Mouse (Mus musculus): ENCODE data around the gene Rapgef4. TPM values are rescaled to one million over a fixed set of nuclear protein-coding genes. Genes with fewer than 3 reads are reported as not detected.

Rapgef4 gene
- polyA plus RNA-seq, 1 experiment from 2014 or later = 11.9 TPM

DNA sequence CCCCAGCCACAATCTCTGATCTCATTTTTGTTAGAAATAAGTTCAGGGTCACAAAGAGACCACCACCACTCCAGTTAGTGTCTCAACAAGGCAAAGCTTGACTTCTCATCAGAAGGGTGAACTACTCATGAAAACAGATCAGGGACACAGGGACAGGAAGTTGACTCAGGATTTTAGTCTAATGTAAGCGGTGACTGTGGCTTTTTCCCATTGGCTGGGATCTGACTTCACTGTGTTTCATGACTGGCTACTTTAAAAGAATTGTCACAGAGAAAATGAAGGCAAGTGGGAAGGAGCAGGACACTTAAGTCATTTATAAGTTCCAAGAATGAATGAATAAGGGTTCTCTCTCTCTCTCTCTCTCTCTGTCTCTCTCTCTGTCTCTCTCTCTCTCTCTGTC, 45.5 kb downstream of the Rapgef4 start:
- ATAC-seq (ENCODE audit: insufficient read depth, low FRiP score, low TSS enrichment) (no peak), DNase-seq (ENCODE audit: low spot score) (no peak)
- Histone ChIP-seq H3K36me3 (ENCODE audit: control insufficient read depth, insufficient read depth, low read length) (no peaks in the 10 kb centered on the region), H3K4me2 (ENCODE audit: low read depth) (no peak overlapping the region), H3K9me3 (ENCODE audit: control insufficient read depth, low read length) (no peaks in the 10 kb centered on the region), H3K4me3 (ENCODE audit: low read depth, low read length) (no peak overlapping the region), H3K9ac (ENCODE audit: low read length) (no peak overlapping the region), H3K27ac (ENCODE audit: low read depth, low read length) (no peak overlapping the region), H3K27me3 (ENCODE audit: control insufficient read depth, insufficient read depth, low read length) (no peaks in the 10 kb centered on the region), H3K4me1 (ENCODE audit: control insufficient read depth, insufficient read depth, low read length) (no peaks in the 10 kb centered on the region)
- 87% methylated on average over 1 of the region's 1 CpGs for WGBS

DNA sequence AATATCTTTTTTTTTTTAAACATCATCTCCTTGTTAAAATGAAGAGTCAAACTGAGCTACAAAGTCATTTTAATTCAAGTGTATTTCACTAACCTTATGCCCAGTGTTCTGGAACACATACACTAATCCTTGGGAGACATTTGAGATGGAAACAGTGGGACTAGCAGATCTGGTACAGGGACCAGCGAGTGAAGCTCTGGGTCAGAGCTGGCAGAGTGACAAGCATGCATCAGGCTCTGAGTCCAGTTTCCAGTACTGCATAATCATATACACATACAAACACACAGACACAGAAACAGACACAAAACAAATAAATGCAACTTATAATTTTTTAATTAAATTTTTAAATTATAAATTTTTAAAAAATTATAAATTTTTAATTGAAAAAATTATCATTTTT, 48.0 kb downstream of the Rapgef4 start:
- WGBS = 76% methylated on average over 1 of the region's 1 CpGs
- no peaks in the 10 kb centered on the region for H3K27me3 ChIP-seq (ENCODE audit: control insufficient read depth, insufficient read depth, low read length)

DNA sequence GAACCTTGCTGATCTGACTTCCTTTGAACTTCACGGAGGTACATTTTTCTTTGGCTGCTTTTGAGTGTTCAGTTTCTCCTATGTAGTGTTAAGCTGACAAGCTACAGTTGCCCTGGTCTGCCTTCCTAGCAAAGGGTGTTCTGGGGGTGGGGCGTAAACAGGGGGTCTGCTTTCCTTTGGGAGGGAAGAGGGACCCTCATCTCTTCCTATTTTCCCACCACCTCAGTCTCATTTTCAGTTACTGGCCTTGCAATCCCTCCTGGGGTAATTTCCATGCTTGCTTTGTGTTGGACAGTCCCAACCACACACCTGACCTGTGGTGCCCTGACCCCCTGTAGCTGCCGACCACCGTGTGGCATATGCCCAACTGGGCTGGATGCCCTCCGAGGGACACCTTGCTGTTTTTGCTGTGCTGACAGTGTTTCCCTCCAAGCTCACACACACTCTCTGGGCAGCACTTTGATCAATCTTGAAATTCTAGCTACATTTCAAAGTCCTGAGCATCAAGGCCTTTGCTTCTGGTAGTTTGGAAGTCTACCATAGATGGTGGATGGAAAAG, 48.6 kb downstream of the Rapgef4 start:
- no peak for ATAC-seq (ENCODE audit: insufficient read depth, low FRiP score, low TSS enrichment)
- DNase-seq (ENCODE audit: low spot score) = no peak

More for the DNA sequence above, 48.0 kb downstream of the Rapgef4 start:
- ATAC-seq (ENCODE audit: insufficient read depth, low FRiP score, low TSS enrichment) (no peak), DNase-seq (ENCODE audit: low spot score) (no peak)
- Histone ChIP-seq H3K27ac (ENCODE audit: low read depth, low read length) (no peak overlapping the region), H3K4me1 (ENCODE audit: control insufficient read depth, insufficient read depth, low read length) (no peaks in the 10 kb centered on the region), H3K4me3 (ENCODE audit: low read depth, low read length) (no peak overlapping the region), H3K4me2 (ENCODE audit: low read depth) (no peak overlapping the region), H3K9me3 (ENCODE audit: control insufficient read depth, low read length) (no peaks in the 10 kb centered on the region), H3K36me3 (ENCODE audit: control insufficient read depth, insufficient read depth, low read length) (no peaks in the 10 kb centered on the region), H3K9ac (ENCODE audit: low read length) (no peak overlapping the region)

DNA sequence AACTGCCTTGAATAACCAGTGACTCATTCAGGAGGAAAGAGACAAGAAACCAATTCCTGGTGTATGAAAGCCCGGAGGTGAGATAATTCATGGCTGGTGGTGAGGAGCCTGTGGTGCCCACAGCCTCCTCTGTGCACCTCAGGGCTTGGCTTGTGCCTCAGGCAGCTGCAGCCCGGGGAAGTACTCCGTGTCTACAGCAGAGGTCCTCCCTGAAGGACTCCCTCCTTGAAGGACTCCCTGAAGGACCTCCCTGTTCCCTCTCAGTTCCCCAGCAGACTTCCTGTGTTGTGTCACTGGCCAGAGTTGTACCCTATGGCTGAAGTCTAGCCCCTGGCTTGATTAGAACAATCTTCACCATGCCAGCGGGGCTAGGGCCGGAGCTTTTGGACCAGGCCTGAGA, 50.7 kb downstream of the Rapgef4 start:
- H3K36me3 ChIP-seq (ENCODE audit: control insufficient read depth, insufficient read depth, low read length) = no peaks in the 10 kb centered on the region
- no peak for ATAC-seq (ENCODE audit: insufficient read depth, low FRiP score, low TSS enrichment)
- H3K4me3 ChIP-seq (ENCODE audit: low read depth, low read length) = no peak overlapping the region
- H3K27ac ChIP-seq (ENCODE audit: low read depth, low read length) = no peak overlapping the region
- H3K9me3 ChIP-seq (ENCODE audit: control insufficient read depth, low read length) = no peaks in the 10 kb centered on the region
- no peak overlapping the region for H3K9ac ChIP-seq (ENCODE audit: low read length)
- no peaks in the 10 kb centered on the region for H3K27me3 ChIP-seq (ENCODE audit: control insufficient read depth, insufficient read depth, low read length)
- no peaks in the 10 kb centered on the region for H3K4me1 ChIP-seq (ENCODE audit: control insufficient read depth, insufficient read depth, low read length)
- DNase-seq (ENCODE audit: low spot score) = no peak
- 85% methylated on average over 5 of the region's 5 CpGs for WGBS
- no peak overlapping the region for H3K4me2 ChIP-seq (ENCODE audit: low read depth)

More for the DNA sequence above, 48.6 kb downstream of the Rapgef4 start:
- no peaks in the 10 kb centered on the region for H3K9me3 ChIP-seq (ENCODE audit: control insufficient read depth, low read length)
- no peaks in the 10 kb centered on the region for H3K27me3 ChIP-seq (ENCODE audit: control insufficient read depth, insufficient read depth, low read length)
- H3K4me2 ChIP-seq (ENCODE audit: low read depth) = no peak overlapping the region
- H3K27ac ChIP-seq (ENCODE audit: low read depth, low read length) = no peak overlapping the region
- H3K36me3 ChIP-seq (ENCODE audit: control insufficient read depth, insufficient read depth, low read length) = no peaks in the 10 kb centered on the region
- H3K9ac ChIP-seq (ENCODE audit: low read length) = no peak overlapping the region
- 85% methylated on average over 5 of the region's 5 CpGs for WGBS
- H3K4me1 ChIP-seq (ENCODE audit: control insufficient read depth, insufficient read depth, low read length) = no peaks in the 10 kb centered on the region
- no peak overlapping the region for H3K4me3 ChIP-seq (ENCODE audit: low read depth, low read length)

DNA sequence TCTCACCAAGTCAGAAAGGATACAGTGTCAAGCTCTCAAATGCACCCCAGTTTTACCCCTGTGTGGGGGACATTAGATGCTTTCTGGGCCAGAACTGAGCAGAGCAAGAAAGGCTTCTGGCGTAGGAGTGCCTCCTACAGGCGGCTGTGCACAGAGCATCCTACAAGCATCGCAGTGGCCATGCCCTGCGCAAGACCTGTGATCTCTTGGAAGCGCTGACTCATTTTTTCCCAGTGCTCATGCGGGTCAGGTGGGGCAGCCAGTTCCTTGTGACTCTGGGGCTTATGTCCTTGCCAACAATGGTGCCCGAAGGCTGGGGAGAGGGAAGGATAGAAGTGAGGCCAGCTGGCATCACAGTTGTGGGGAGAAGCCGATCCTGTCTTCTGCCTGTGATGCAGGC, 54.6 kb downstream of the Rapgef4 start:
- Histone ChIP-seq H3K4me2 (ENCODE audit: low read depth) (no peak overlapping the region), H3K4me3 (ENCODE audit: low read depth, low read length) (no peak overlapping the region), H3K4me1 (ENCODE audit: control insufficient read depth, insufficient read depth, low read length) (0 out of 2 replicates have a peak, but pooled peaks cover 7% of the 10 kb centered on the region), H3K27me3 (ENCODE audit: control insufficient read depth, insufficient read depth, low read length) (no peaks in the 10 kb centered on the region), H3K27ac (ENCODE audit: low read depth, low read length) (no peak overlapping the region), H3K36me3 (ENCODE audit: control insufficient read depth, insufficient read depth, low read length) (no peaks in the 10 kb centered on the region), H3K9me3 (ENCODE audit: control insufficient read depth, low read length) (no peaks in the 10 kb centered on the region), H3K9ac (ENCODE audit: low read length) (no peak overlapping the region)
- DNase-seq (ENCODE audit: low spot score) (no peak), ATAC-seq (ENCODE audit: insufficient read depth, low FRiP score, low TSS enrichment) (no peak)
- WGBS = 54% methylated on average over 8 of the region's 8 CpGs

DNA sequence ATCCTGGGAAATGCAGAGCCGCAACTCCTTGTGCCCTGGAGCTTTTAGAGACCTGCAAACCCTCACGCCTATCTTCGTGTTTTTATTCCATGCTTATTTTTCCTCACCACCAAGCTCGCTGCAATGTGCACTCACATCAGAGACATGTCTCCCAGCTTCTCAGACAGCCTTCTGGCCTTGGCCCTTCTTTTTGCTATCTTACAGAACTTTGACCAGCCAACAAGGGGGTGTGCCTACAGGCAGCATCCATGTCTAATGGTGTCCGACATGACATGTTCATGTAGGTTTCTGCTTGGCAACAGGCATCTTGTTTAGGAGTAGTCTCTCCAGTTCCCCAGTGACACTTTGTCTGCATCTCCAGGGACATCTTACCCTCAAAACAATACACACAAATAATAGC, 56.3 kb downstream of the Rapgef4 start:
- Histone ChIP-seq H3K4me3 (ENCODE audit: low read depth, low read length) (no peak overlapping the region), H3K36me3 (ENCODE audit: control insufficient read depth, insufficient read depth, low read length) (no peaks in the 10 kb centered on the region), H3K27ac (ENCODE audit: low read depth, low read length) (no peak overlapping the region), H3K9me3 (ENCODE audit: control insufficient read depth, low read length) (no peaks in the 10 kb centered on the region), H3K27me3 (ENCODE audit: control insufficient read depth, insufficient read depth, low read length) (no peaks in the 10 kb centered on the region), H3K4me2 (ENCODE audit: low read depth) (no peak overlapping the region), H3K4me1 (ENCODE audit: control insufficient read depth, insufficient read depth, low read length) (0 out of 2 replicates have a peak, but pooled peaks cover 7% of the 10 kb centered on the region), H3K9ac (ENCODE audit: low read length) (no peak overlapping the region)
- no peak for DNase-seq (ENCODE audit: low spot score)
- ATAC-seq (ENCODE audit: insufficient read depth, low FRiP score, low TSS enrichment) = no peak
- WGBS = 85% methylated on average over 5 of the region's 5 CpGs

DNA sequence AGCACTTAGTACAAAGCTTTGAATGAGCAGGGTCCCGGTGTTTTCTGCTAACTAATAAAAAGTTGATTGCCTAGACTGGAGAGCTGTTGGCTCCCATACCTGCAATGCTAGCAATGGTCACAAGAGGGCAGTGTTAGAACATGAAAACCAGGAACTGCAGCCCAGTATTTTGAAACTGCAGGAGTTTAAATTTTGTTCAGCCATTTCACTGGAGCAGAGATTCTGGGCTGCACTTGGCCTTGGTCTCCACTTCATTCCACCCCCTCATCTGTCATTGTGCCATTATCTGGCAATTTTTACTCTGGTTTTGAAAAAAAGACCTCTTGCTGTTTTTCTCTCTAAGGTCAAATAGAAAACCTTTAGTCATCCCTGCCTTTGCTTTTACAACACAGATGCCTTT, 57.2 kb downstream of the Rapgef4 start:
- Histone ChIP-seq H3K27ac (ENCODE audit: low read depth, low read length) (no peak overlapping the region), H3K4me3 (ENCODE audit: low read depth, low read length) (no peak overlapping the region), H3K4me2 (ENCODE audit: low read depth) (no peak overlapping the region), H3K9me3 (ENCODE audit: control insufficient read depth, low read length) (no peaks in the 10 kb centered on the region), H3K36me3 (ENCODE audit: control insufficient read depth, insufficient read depth, low read length) (no peaks in the 10 kb centered on the region), H3K9ac (ENCODE audit: low read length) (no peak overlapping the region), H3K27me3 (ENCODE audit: control insufficient read depth, insufficient read depth, low read length) (no peaks in the 10 kb centered on the region), H3K4me1 (ENCODE audit: control insufficient read depth, insufficient read depth, low read length) (0 out of 2 replicates have a peak, but pooled peaks cover 7% of the 10 kb centered on the region)
- ATAC-seq (ENCODE audit: insufficient read depth, low FRiP score, low TSS enrichment) (no peak), DNase-seq (ENCODE audit: low spot score) (peak; percentile 78)
- WGBS = 19% methylated on average over 1 of the region's 1 CpGs

DNA sequence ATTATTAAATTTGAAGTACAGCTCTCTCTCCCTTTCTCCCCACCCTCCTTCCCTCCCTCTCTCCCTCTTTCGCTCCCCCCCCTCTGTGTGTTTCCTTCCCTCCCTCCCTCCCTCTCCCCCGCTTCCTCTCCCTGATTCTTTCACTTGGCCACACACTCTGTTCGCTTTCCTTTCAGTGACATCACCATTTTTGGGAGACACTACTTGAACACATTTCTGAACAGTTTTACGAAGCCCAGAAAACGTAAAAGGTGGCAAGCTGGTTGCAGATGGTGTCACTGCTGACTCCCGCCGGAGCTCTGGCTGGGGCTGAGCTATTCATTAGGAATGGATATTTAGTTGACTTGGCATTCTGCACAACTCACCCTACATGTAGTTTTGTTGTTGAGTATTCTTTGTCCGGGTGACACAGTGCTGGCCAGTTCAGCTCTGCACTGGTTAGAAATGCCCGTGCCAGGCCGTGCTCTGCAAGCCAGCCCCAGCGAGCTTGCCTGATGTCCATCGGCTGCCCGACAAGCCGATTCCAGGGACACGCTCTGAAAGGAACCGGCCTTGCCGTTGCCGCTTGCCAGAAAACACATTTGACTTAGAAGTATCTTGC, 57.7 kb downstream of the Rapgef4 start:
- Histone ChIP-seq H3K4me2 (ENCODE audit: low read depth) (peak overlapping the region; percentile 5; the same call in 1 of the 2 replicates), H3K4me1 (ENCODE audit: control insufficient read depth, insufficient read depth, low read length) (0 out of 2 replicates have a peak, but pooled peaks cover 7% of the 10 kb centered on the region), H3K9me3 (ENCODE audit: control insufficient read depth, low read length) (no peaks in the 10 kb centered on the region), H3K27ac (ENCODE audit: low read depth, low read length) (no peak overlapping the region), H3K4me3 (ENCODE audit: low read depth, low read length) (no peak overlapping the region), H3K36me3 (ENCODE audit: control insufficient read depth, insufficient read depth, low read length) (no peaks in the 10 kb centered on the region), H3K9ac (ENCODE audit: low read length) (peak overlapping the region; percentile 24; the same call in 1 of the 2 replicates), H3K27me3 (ENCODE audit: control insufficient read depth, insufficient read depth, low read length) (no peaks in the 10 kb centered on the region)
- 50% methylated on average over 18 of the region's 18 CpGs for WGBS
- ATAC-seq (ENCODE audit: insufficient read depth, low FRiP score, low TSS enrichment) (no peak), DNase-seq (ENCODE audit: low spot score) (no peak)

DNA sequence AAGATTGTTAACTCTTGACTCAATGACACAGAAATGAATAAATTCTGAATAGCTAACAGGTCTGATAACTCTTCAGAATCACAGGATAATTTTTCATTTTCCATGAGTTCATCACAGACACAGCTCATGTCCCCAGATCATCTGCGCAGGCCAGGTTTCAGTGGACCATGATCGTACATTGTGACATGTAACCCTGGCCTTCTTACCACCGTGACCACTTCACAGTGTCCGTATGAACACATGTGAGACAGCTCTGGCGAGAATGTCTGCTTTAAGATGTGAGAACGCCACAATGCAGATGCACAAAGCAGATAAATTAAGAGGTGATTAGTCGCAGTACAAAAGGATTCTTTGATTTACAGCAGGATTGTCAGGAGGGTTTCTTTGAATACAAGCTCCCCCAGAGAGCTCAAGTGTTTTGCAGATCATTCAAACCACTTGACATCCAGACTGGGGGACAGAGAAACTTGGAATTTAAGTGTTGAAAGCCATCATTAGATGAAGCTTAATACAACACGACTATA, 58.5 kb downstream of the Rapgef4 start:
- 27% methylated on average over 8 of the region's 8 CpGs for WGBS
- Histone ChIP-seq H3K36me3 (ENCODE audit: control insufficient read depth, insufficient read depth, low read length) (no peaks in the 10 kb centered on the region), H3K4me1 (ENCODE audit: control insufficient read depth, insufficient read depth, low read length) (0 out of 2 replicates have a peak, but pooled peaks cover 7% of the 10 kb centered on the region), H3K27ac (ENCODE audit: low read depth, low read length) (no peak overlapping the region), H3K9me3 (ENCODE audit: control insufficient read depth, low read length) (no peaks in the 10 kb centered on the region), H3K27me3 (ENCODE audit: control insufficient read depth, insufficient read depth, low read length) (no peaks in the 10 kb centered on the region), H3K4me3 (ENCODE audit: low read depth, low read length) (no peak overlapping the region), H3K9ac (ENCODE audit: low read length) (no peak overlapping the region), H3K4me2 (ENCODE audit: low read depth) (no peak overlapping the region)
- ATAC-seq (ENCODE audit: insufficient read depth, low FRiP score, low TSS enrichment) = no peak
- DNase-seq (ENCODE audit: low spot score) = no peak
